Comparison of ENCODE assay signal across 8 mouse cellular contexts in genomic region chr5:129018782-129019489, GRCm38 (mm10). TPM values are rescaled to one million over a fixed set of nuclear protein-coding genes. Genes with fewer than 3 reads are reported as not detected.
DNase-seq lines count a peak whose midpoint lies in the region; ATAC-seq and TF ChIP-seq lines count a peak whose summit lies in the region.

No protein-coding gene starts in this region.

- TF ChIP-seq CTCF in forebrain, postnatal 0 days (IDR thresholded peaks at IDR 0.05; ENCODE audit: low read depth) = no peak

- WGBS in heart, embryonic 12.5 days = 74% methylated on average over 13 of the region's 13 CpGs
- WGBS in forebrain, postnatal 0 days = 86% methylated on average over 13 of the region's 13 CpGs
- WGBS in macrophage (ENCODE audit: missing documents) = 92% methylated on average over 13 of the region's 13 CpGs

- DNase-seq in heart, adult 8-10 months (ENCODE audit: low spot score) = no peak
- peak; percentile 56 for DNase-seq in MN1 (ENCODE audit: low spot score)
- DNase-seq in forebrain, postnatal 0 days = no peak
- DNase-seq in thymus, postnatal 36 days = no peak
- DNase-seq in Muller cell, postnatal 12 days (ENCODE audit: inconsistent ontology term) = no peak
- DNase-seq in kidney, adult 11 months = no peak

- ATAC-seq in heart, embryonic 12.5 days (ENCODE audit: insufficient number of reproducible peaks, low FRiP score) = no peak
- no peak for ATAC-seq in forebrain, postnatal 0 days

- H3K4me2 ChIP-seq in heart, embryonic 12.5 days = peak overlapping the region; percentile 71
- peak overlapping the region; percentile 50 for H3K4me2 ChIP-seq in forebrain, postnatal 0 days (ENCODE audit: low read depth)

- H3K4me1 ChIP-seq in heart, embryonic 12.5 days (replicated peaks) = peaks cover 16% of the 10 kb centered on the region
- H3K4me1 ChIP-seq in forebrain, postnatal 0 days (ENCODE audit: insufficient read depth) = peaks cover 11% of the 10 kb centered on the region

- H3K9me3 ChIP-seq in heart, embryonic 12.5 days (replicated peaks) = no peaks in the 10 kb centered on the region
- no peaks in the 10 kb centered on the region for H3K9me3 ChIP-seq in forebrain, postnatal 0 days (ENCODE audit: low read length)

- H3K9ac ChIP-seq in heart, embryonic 12.5 days = peak overlapping the region; percentile 81
- H3K9ac ChIP-seq in forebrain, postnatal 0 days = peak overlapping the region; percentile 67

- H3K36me3 ChIP-seq in heart, embryonic 12.5 days = peaks cover 17% of the 10 kb centered on the region
- H3K36me3 ChIP-seq in forebrain, postnatal 0 days (ENCODE audit: insufficient read depth) = peaks cover 9% of the 10 kb centered on the region; the same call in 1 of the 2 replicates
- H3K36me3 ChIP-seq in macrophage (ENCODE audit: inconsistent target) = peaks cover 4% of the 10 kb centered on the region; the same call in 1 of the 2 replicates

- peaks cover 21% of the 10 kb centered on the region for H3K79me2 ChIP-seq in macrophage (ENCODE audit: inconsistent target)

- peak overlapping the region; percentile 83 for H3K4me3 ChIP-seq in heart, embryonic 12.5 days
- peak overlapping the region; percentile 66 for H3K4me3 ChIP-seq in forebrain, postnatal 0 days (ENCODE audit: low read depth, low read length)
- H3K4me3 ChIP-seq in macrophage (ENCODE audit: inconsistent target) = peak overlapping the region; percentile 20; the same call in 1 of the 2 replicates

- H3K27me3 ChIP-seq in heart, embryonic 12.5 days (replicated peaks) = no peaks in the 10 kb centered on the region
- no peaks in the 10 kb centered on the region for H3K27me3 ChIP-seq in forebrain, postnatal 0 days (ENCODE audit: insufficient read depth, low read length)

- peak overlapping the region; percentile 91 for H3K27ac ChIP-seq in heart, embryonic 12.5 days (ENCODE audit: poor library complexity, severe bottlenecking)
- H3K27ac ChIP-seq in forebrain, postnatal 0 days (ENCODE audit: low read depth, low read length) = peak overlapping the region; percentile 98
- peak overlapping the region; percentile 53 for H3K27ac ChIP-seq in macrophage

RNA-seq across cellular contexts. Expression of gene Ran, which starts 0.9 kb away (rescaled TPM):
- polyA plus RNA-seq in heart, embryonic 12.5 days (2016; fragmentation: Nextera tagmentation; extraction: Ambion mirVana) = 426 and 432 TPM in 2 replicates
- total RNA-seq in heart, adult 8-10 months (2022) = 100 to 1,000 TPM in 2 of 4 experiments, 10 to 100 TPM in 2; 97.6 to 107 (median 102) TPM
- total RNA-seq in forebrain, postnatal 0 days (2014; rRNA removed) = 258 and 312 TPM in 2 replicates
- polyA plus RNA-seq in forebrain, postnatal 0 days (2015; fragmentation: Nextera tagmentation; extraction: Ambion mirVana) = 330 and 336 TPM in 2 replicates
- 100 to 1,000 TPM in 1 of 26 experiments, 10 to 100 TPM in 23, 1 to 10 TPM in 2; 6.6 to 236 (median 19.2) TPM for total RNA-seq in macrophage (2018; cell fraction: chromatin; rRNA removed)
- total RNA-seq in macrophage (2018; cell fraction: cytosol; rRNA removed) = 100 to 1,000 TPM in 10 of 26 experiments, 10 to 100 TPM in 16; 70.3 to 139 (median 95.6) TPM
- total RNA-seq in macrophage (2018; cell fraction: nucleus; rRNA removed) = 10 to 100 TPM; 19.2 to 73.2 (median 35.2) TPM
- polyA plus RNA-seq in macrophage (2018) = 57.8 to 345 TPM (median 123 TPM) in 3 replicates

RNA-seq across cellular contexts. Expression of gene Stx2, which starts 10.6 kb away (rescaled TPM):
- polyA plus RNA-seq in heart, embryonic 12.5 days (2016; fragmentation: Nextera tagmentation; extraction: Ambion mirVana) = 19.3 and 21.3 TPM in 2 replicates
- total RNA-seq in heart, adult 8-10 months (2022) = 10 to 100 TPM; 10.0 to 15.5 (median 12.4) TPM
- 17.4 and 18.5 TPM in 2 replicates for total RNA-seq in forebrain, postnatal 0 days (2014; rRNA removed)
- polyA plus RNA-seq in forebrain, postnatal 0 days (2015; fragmentation: Nextera tagmentation; extraction: Ambion mirVana) = 9.4 and 12.5 TPM in 2 replicates
- total RNA-seq in macrophage (2018; cell fraction: chromatin; rRNA removed) = 100 to 1,000 TPM in 14 of 26 experiments, 10 to 100 TPM in 12; 11.6 to 284 (median 101) TPM
- total RNA-seq in macrophage (2018; cell fraction: cytosol; rRNA removed) = 10 to 100 TPM; 25.0 to 73.9 (median 47.2) TPM
- total RNA-seq in macrophage (2018; cell fraction: nucleus; rRNA removed) = 100 to 1,000 TPM in 4 of 26 experiments, 10 to 100 TPM in 22; 19.4 to 149 (median 75.9) TPM
- 27.3 to 62.9 TPM (median 37.2 TPM) in 3 replicates for polyA plus RNA-seq in macrophage (2018)

Comparison
In these comparisons a context has a peak if more than half of its experiments do, and no peak if none do; other contexts are left out.
1. H3K4me3 ChIP-seq: peak in every context shown above with its lines; median percentile 83 in heart, embryonic 12.5 days; 66 in forebrain, postnatal 0 days; 20 in macrophage.